Mouse (Mus musculus): ENCODE measurements around the gene Gnai2. TPM values are rescaled to one million over a fixed set of nuclear protein-coding genes. Genes with fewer than 3 reads are reported as not detected.

Gene Gnai2
- polyA plus RNA-seq, 1 experiment: 301 TPM

- WGBS: under 1% methylated on average over 48 of the region's 48 CpGs
- peak overlapping the region; percentile 53 for H3K4me3 ChIP-seq (replicated peaks; ENCODE audit: insufficient read depth, low read depth, low read length)
- peaks cover 9% of the 10 kb centered on the region for H3K4me1 ChIP-seq (ENCODE audit: control insufficient read depth, insufficient read depth, low read length)
- H3K27me3 ChIP-seq (ENCODE audit: control insufficient read depth, insufficient read depth, low read length): no peaks in the 10 kb centered on the region
- TF ChIP-seq CTCF (IDR thresholded peaks at IDR 0.05; ENCODE audit: borderline replicate concordance, insufficient read depth, low read depth, low read length) (peak; percentile 80), POLR2A (IDR thresholded peaks at IDR 0.05; ENCODE audit: borderline replicate concordance, insufficient read depth, low read length) (peak; percentile 90)
- peak; percentile 98 to 99 for DNase-seq
- peak overlapping the region; percentile 98 for H3K27ac ChIP-seq (ENCODE audit: insufficient read depth, low read length)
Measured at GRCm38 (mm10) chr9:107612191-107612944, 22.8 kb downstream of the Gnai2 start.

GRCm38 (mm10) chr9:107611456-107612190, 23.5 kb downstream of the Gnai2 start:
- Histone ChIP-seq H3K4me3 (replicated peaks; ENCODE audit: insufficient read depth, low read depth, low read length) (peak overlapping the region; percentile 53), H3K27ac (ENCODE audit: insufficient read depth, low read length) (peak overlapping the region; percentile 98), H3K27me3 (ENCODE audit: control insufficient read depth, insufficient read depth, low read length) (no peaks in the 10 kb centered on the region), H3K4me1 (ENCODE audit: control insufficient read depth, insufficient read depth, low read length) (peaks cover 9% of the 10 kb centered on the region)
- no peak for DNase-seq
- 71% methylated on average over 6 of the region's 6 CpGs for WGBS
- TF ChIP-seq POLR2A (IDR thresholded peaks at IDR 0.05; ENCODE audit: borderline replicate concordance, insufficient read depth, low read length) (no peak), CTCF (IDR thresholded peaks at IDR 0.05; ENCODE audit: borderline replicate concordance, insufficient read depth, low read depth, low read length) (no peak)

- TF ChIP-seq POLR2A (IDR thresholded peaks at IDR 0.05; ENCODE audit: borderline replicate concordance, insufficient read depth, low read length): no peak
- TF ChIP-seq CTCF (IDR thresholded peaks at IDR 0.05; ENCODE audit: borderline replicate concordance, insufficient read depth, low read depth, low read length): no peak
- 75% methylated on average over 4 of the region's 4 CpGs for WGBS
- H3K27me3 ChIP-seq (ENCODE audit: control insufficient read depth, insufficient read depth, low read length): no peaks in the 10 kb centered on the region
- H3K4me3 ChIP-seq (replicated peaks; ENCODE audit: insufficient read depth, low read depth, low read length): no peak overlapping the region
- H3K4me1 ChIP-seq (ENCODE audit: control insufficient read depth, insufficient read depth, low read length): peaks cover 9% of the 10 kb centered on the region
- no peak for DNase-seq
- H3K27ac ChIP-seq (ENCODE audit: insufficient read depth, low read length): no peak overlapping the region
Measured at GRCm38 (mm10) chr9:107609433-107609830, 25.7 kb downstream of the Gnai2 start.

- Histone ChIP-seq H3K4me3 (replicated peaks; ENCODE audit: insufficient read depth, low read depth, low read length) (no peak within 1 kb of the TSS), H3K27ac (ENCODE audit: insufficient read depth, low read length) (no peak within 1 kb of the TSS), H3K4me1 (ENCODE audit: control insufficient read depth, insufficient read depth, low read length) (peaks cover 9% of the 10 kb centered on the region), H3K27me3 (ENCODE audit: control insufficient read depth, insufficient read depth, low read length) (no peaks in the 10 kb centered on the region)
- no peak for TF ChIP-seq POLR2A (IDR thresholded peaks at IDR 0.05; ENCODE audit: borderline replicate concordance, insufficient read depth, low read length)
- no peak for TF ChIP-seq CTCF (IDR thresholded peaks at IDR 0.05; ENCODE audit: borderline replicate concordance, insufficient read depth, low read depth, low read length)
- no peak for DNase-seq
- WGBS: 53% methylated on average over 12 of the region's 12 CpGs
Measured at GRCm38 (mm10) chr9:107608741-107609432, 26.3 kb downstream of the Gnai2 start, which contains the start of gene Sema3b. Gene Sema3b (minus strand): TSS chr9:107609229.

GRCm38 (mm10) chr9:107607653-107608245, 27.4 kb downstream of the Gnai2 start:
- Histone ChIP-seq H3K27ac (ENCODE audit: insufficient read depth, low read length) (no peak overlapping the region), H3K27me3 (ENCODE audit: control insufficient read depth, insufficient read depth, low read length) (no peaks in the 10 kb centered on the region), H3K4me1 (ENCODE audit: control insufficient read depth, insufficient read depth, low read length) (peaks cover 9% of the 10 kb centered on the region), H3K4me3 (replicated peaks; ENCODE audit: insufficient read depth, low read depth, low read length) (no peak overlapping the region)
- no peak for DNase-seq
- TF ChIP-seq POLR2A (IDR thresholded peaks at IDR 0.05; ENCODE audit: borderline replicate concordance, insufficient read depth, low read length) (no peak), CTCF (IDR thresholded peaks at IDR 0.05; ENCODE audit: borderline replicate concordance, insufficient read depth, low read depth, low read length) (no peak)
- WGBS: 74% methylated on average over 9 of the region's 9 CpGs

GRCm38 (mm10) chr9:107607036-107607435, 28.1 kb downstream of the Gnai2 start:
- TF ChIP-seq POLR2A (IDR thresholded peaks at IDR 0.05; ENCODE audit: borderline replicate concordance, insufficient read depth, low read length) (no peak), CTCF (IDR thresholded peaks at IDR 0.05; ENCODE audit: borderline replicate concordance, insufficient read depth, low read depth, low read length) (no peak)
- peaks cover 6% of the 10 kb centered on the region for H3K4me1 ChIP-seq (ENCODE audit: control insufficient read depth, insufficient read depth, low read length)
- H3K4me3 ChIP-seq (replicated peaks; ENCODE audit: insufficient read depth, low read depth, low read length): no peak overlapping the region
- no peak overlapping the region for H3K27ac ChIP-seq (ENCODE audit: insufficient read depth, low read length)
- DNase-seq: no peak
- H3K27me3 ChIP-seq (ENCODE audit: control insufficient read depth, insufficient read depth, low read length): no peaks in the 10 kb centered on the region
- 81% methylated on average over 2 of the region's 2 CpGs for WGBS

GRCm38 (mm10) chr9:107606591-107606990, 28.6 kb downstream of the Gnai2 start:
- peaks cover 2% of the 10 kb centered on the region; the same call in 1 of the 2 replicates for H3K4me1 ChIP-seq (ENCODE audit: control insufficient read depth, insufficient read depth, low read length)
- no peak overlapping the region for H3K4me3 ChIP-seq (replicated peaks; ENCODE audit: insufficient read depth, low read depth, low read length)
- no peak overlapping the region for H3K27ac ChIP-seq (ENCODE audit: insufficient read depth, low read length)
- no peaks in the 10 kb centered on the region for H3K27me3 ChIP-seq (ENCODE audit: control insufficient read depth, insufficient read depth, low read length)
- no peak for TF ChIP-seq CTCF (IDR thresholded peaks at IDR 0.05; ENCODE audit: borderline replicate concordance, insufficient read depth, low read depth, low read length)
- no peak for TF ChIP-seq POLR2A (IDR thresholded peaks at IDR 0.05; ENCODE audit: borderline replicate concordance, insufficient read depth, low read length)
- no peak for DNase-seq
- 48% methylated on average over 9 of the region's 9 CpGs for WGBS

Data from cerebellum, adult 2 months (tissue).